Mouse (Mus musculus) naive thymus-derived CD4-positive, alpha-beta T cell, adult 2 months (primary cell): ENCODE results near the gene 9130230L23Rik.

Experiments
- DNase-seq: peaks from one replicate; pipeline ENCODE4 v3.0.0-alpha.2; 2011; ENCODE audit warnings: low read depth

9130230L23Rik gene

GRCm38 (mm10) chr5:66004134-66004925, at the start of gene 9130230L23Rik:
Gene 9130230L23Rik, minus strand, starts transcription at chr5:66004285.
- no peak for DNase-seq

GRCm38 (mm10) chr5:66052777-66053548, 48.9 kb upstream of the 9130230L23Rik start:
- DNase-seq = no peak

GRCm38 (mm10) chr5:66050841-66051240, 46.8 kb upstream of the 9130230L23Rik start:
- no peak for DNase-seq

GRCm38 (mm10) chr5:66046356-66046755, 42.3 kb upstream of the 9130230L23Rik start:
- no peak for DNase-seq

- DNase-seq = no peak
Measured at GRCm38 (mm10) chr5:66043897-66044296, 39.8 kb upstream of the 9130230L23Rik start.

GRCm38 (mm10) chr5:66042651-66043340, 38.7 kb upstream of the 9130230L23Rik start:
- no peak for DNase-seq

GRCm38 (mm10) chr5:66040744-66041279, 36.7 kb upstream of the 9130230L23Rik start:
- no peak for DNase-seq

GRCm38 (mm10) chr5:66039813-66040212, 35.7 kb upstream of the 9130230L23Rik start:
- no peak for DNase-seq

GRCm38 (mm10) chr5:66037066-66037465, 33.0 kb upstream of the 9130230L23Rik start:
- no peak for DNase-seq

GRCm38 (mm10) chr5:66036440-66037054, 32.5 kb upstream of the 9130230L23Rik start:
- no peak for DNase-seq

- no peak for DNase-seq
Measured at GRCm38 (mm10) chr5:66034375-66035195, 30.5 kb upstream of the 9130230L23Rik start.

- DNase-seq = no peak
Measured at GRCm38 (mm10) chr5:66032826-66033225, 28.7 kb upstream of the 9130230L23Rik start.

GRCm38 (mm10) chr5:66031699-66032098, 27.6 kb upstream of the 9130230L23Rik start:
- DNase-seq = no peak

GRCm38 (mm10) chr5:66028232-66028631, 24.1 kb upstream of the 9130230L23Rik start:
- DNase-seq = no peak

- DNase-seq = no peak
Measured at GRCm38 (mm10) chr5:66027206-66027605, 23.1 kb upstream of the 9130230L23Rik start.

- DNase-seq = no peak
Measured at GRCm38 (mm10) chr5:66026796-66027195, 22.7 kb upstream of the 9130230L23Rik start.

- no peak for DNase-seq
Measured at GRCm38 (mm10) chr5:66015449-66015961, 11.4 kb upstream of the 9130230L23Rik start.

- no peak for DNase-seq
Measured at GRCm38 (mm10) chr5:66014437-66014836, 10.4 kb upstream of the 9130230L23Rik start.

GRCm38 (mm10) chr5:66013999-66014398, 9.9 kb upstream of the 9130230L23Rik start:
- no peak for DNase-seq

- no peak for DNase-seq
Measured at GRCm38 (mm10) chr5:66008245-66008967, 4.3 kb upstream of the 9130230L23Rik start.
